8 mouse cellular contexts compared by ENCODE assay signal in the genomic region with DNA sequence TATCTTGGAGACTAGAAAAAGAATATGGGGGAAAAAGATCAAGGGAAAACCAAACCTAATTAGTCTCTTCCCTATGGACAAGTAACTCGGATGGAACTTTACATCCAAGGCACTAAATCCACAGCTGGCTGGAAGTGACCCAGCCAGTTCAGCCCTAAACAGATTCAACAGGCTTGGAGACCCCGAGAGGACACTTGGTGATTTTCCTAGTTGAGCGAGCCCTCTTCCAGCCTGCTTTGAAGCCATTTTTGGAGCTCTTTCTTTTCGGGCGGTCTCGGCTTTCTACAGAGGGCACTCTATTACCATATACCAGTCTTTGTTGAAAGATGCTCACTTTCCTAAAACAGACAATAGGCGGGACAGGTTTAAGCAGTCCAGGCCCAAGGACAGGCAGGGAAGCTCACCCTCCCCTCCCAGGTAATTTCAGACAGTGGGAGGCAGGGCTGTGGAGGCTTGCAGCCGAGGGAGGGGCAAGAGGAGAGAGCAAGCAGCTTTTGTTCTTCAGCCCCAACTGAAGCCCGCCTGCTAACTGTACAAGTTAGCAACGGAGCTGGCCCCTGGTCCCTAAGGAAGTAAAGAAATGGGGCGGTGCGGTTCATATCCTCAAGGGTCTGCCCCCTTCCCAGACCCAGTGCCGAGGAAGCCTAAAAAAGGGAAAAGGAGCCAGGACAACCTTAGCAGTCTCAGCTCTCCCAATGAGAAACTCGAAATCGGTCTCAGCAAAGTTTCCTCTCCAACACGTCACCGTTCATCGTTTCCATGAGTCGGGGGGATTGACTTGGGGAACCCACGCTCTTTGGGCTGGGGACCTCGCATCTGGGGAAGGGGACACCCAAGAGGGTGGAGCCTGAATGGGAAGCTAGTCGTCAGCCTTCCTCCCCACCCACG. TPM values are rescaled to one million over a fixed set of nuclear protein-coding genes. Genes with fewer than 3 reads are reported as not detected.
A peak's percentile ranks its signal among the peaks of the same experiment; 100 is the strongest.
DNase-seq lines count a peak whose midpoint lies in the region; ATAC-seq and TF ChIP-seq lines count a peak whose summit lies in the region.

No protein-coding gene starts in this region.

- H3K9me3 ChIP-seq in forebrain, postnatal 0 days (ENCODE audit: low read length), result no peaks in the 10 kb centered on the region
- H3K9me3 ChIP-seq in hindbrain, embryonic 16.5 days (ENCODE audit: control insufficient read depth, low read length), result no peaks in the 10 kb centered on the region
- no peaks in the 10 kb centered on the region for H3K9me3 ChIP-seq in liver, embryonic 14.5 days (ENCODE audit: control insufficient read depth, low read length)
- H3K9me3 ChIP-seq in neural tube, embryonic 11.5 days (ENCODE audit: control insufficient read depth, low read length), result no peaks in the 10 kb centered on the region

- peaks cover 60% of the 10 kb centered on the region for H3K79me3 ChIP-seq in C2C12 (ENCODE audit: low read depth)

- peak overlapping the region; percentile 91 for H3K4me2 ChIP-seq in forebrain, postnatal 0 days (ENCODE audit: low read depth)
- H3K4me2 ChIP-seq in hindbrain, embryonic 16.5 days (ENCODE audit: low read length), result peak overlapping the region; percentile 97
- H3K4me2 ChIP-seq in liver, embryonic 14.5 days (ENCODE audit: low read depth), result peak overlapping the region; percentile 89
- H3K4me2 ChIP-seq in neural tube, embryonic 11.5 days (ENCODE audit: low read depth), result peak overlapping the region; percentile 97

- H3K36me3 ChIP-seq in C2C12 (ENCODE audit: control insufficient read depth, insufficient read depth), result peaks cover 30% of the 10 kb centered on the region
- no peaks in the 10 kb centered on the region for H3K36me3 ChIP-seq in forebrain, postnatal 0 days (ENCODE audit: insufficient read depth)
- no peaks in the 10 kb centered on the region for H3K36me3 ChIP-seq in hindbrain, embryonic 16.5 days (ENCODE audit: control insufficient read depth, insufficient read depth, low read length)
- H3K36me3 ChIP-seq in liver, embryonic 14.5 days (replicated peaks; ENCODE audit: control insufficient read depth, insufficient read depth, low read depth), result no peaks in the 10 kb centered on the region; the same call in 1 of the 2 replicates
- H3K36me3 ChIP-seq in neural tube, embryonic 11.5 days (ENCODE audit: control insufficient read depth, insufficient read depth, low read length), result no peaks in the 10 kb centered on the region; the same call in 1 of the 2 replicates

- no peaks in the 10 kb centered on the region for H3K27me3 ChIP-seq in C2C12 (ENCODE audit: control insufficient read depth, insufficient read depth, insufficient read length)
- H3K27me3 ChIP-seq in forebrain, postnatal 0 days (ENCODE audit: insufficient read depth, low read length), result peaks cover 17% of the 10 kb centered on the region
- H3K27me3 ChIP-seq in hindbrain, embryonic 16.5 days (replicated peaks; ENCODE audit: control insufficient read depth, insufficient read depth, low read length), result no peaks in the 10 kb centered on the region
- H3K27me3 ChIP-seq in liver, embryonic 14.5 days (ENCODE audit: control insufficient read depth, insufficient read depth, low read length), result peaks cover 34% of the 10 kb centered on the region
- no peaks in the 10 kb centered on the region for H3K27me3 ChIP-seq in neural tube, embryonic 11.5 days (ENCODE audit: control insufficient read depth, insufficient read depth, low read length)

- 0 out of 2 replicates have a peak, but pooled peaks cover 14% of the 10 kb centered on the region for H3K4me1 ChIP-seq in forebrain, postnatal 0 days (ENCODE audit: insufficient read depth)
- H3K4me1 ChIP-seq in hindbrain, embryonic 16.5 days (ENCODE audit: control insufficient read depth, insufficient read depth, low read depth, low read length), result peaks cover 38% of the 10 kb centered on the region
- peaks cover 0 to 1% of the 10 kb centered on the region in 2 experiments; a peak in 1 of 4 replicates for H3K4me1 ChIP-seq in liver, embryonic 14.5 days (replicated peaks; ENCODE audit: control insufficient read depth in 2 of 2, insufficient read depth in 2 of 2, low read length in 1 of 2)
- 0 out of 2 replicates have a peak, but pooled peaks cover 3% of the 10 kb centered on the region for H3K4me1 ChIP-seq in neural tube, embryonic 11.5 days (ENCODE audit: control insufficient read depth, insufficient read depth, low read length)

- peak overlapping the region; percentile 82 for H3ac ChIP-seq in C2C12 (ENCODE audit: control insufficient read depth, insufficient read length, low read depth)

- ATAC-seq in forebrain, postnatal 0 days, result no peak; the same call in 1 of the 2 replicates
- peak; percentile 22; the same call in 1 of the 2 replicates for ATAC-seq in hindbrain, embryonic 16.5 days
- no peak for ATAC-seq in liver, embryonic 14.5 days (ENCODE audit: insufficient read depth)
- 0 out of 2 replicates have a peak, but pooled peaks have one; percentile 3 for ATAC-seq in neural tube, embryonic 11.5 days (ENCODE audit: insufficient read depth, low FRiP score, low TSS enrichment)

- DNase-seq in adrenal gland, postnatal 10 days, result peak; percentile 68
- DNase-seq in forebrain, postnatal 0 days, result peak; percentile 14
- no peak for DNase-seq in liver, embryonic 14.5 days (ENCODE audit: low read depth in 3 of 3, low spot score in 3 of 3)
- DNase-seq in neural tube, embryonic 11.5 days (ENCODE audit: low spot score), result peak; percentile 61
- peak; percentile 70 for DNase-seq in thymus, postnatal 4 days
- DNase-seq in cerebellum, adult 9-10 months, result no peak

- peaks cover 79% of the 10 kb centered on the region for H3K79me2 ChIP-seq in C2C12 (ENCODE audit: control insufficient read depth, insufficient read depth)

- peak overlapping the region; percentile 40; the same call in 1 of the 2 replicates for H3K27ac ChIP-seq in forebrain, postnatal 0 days (ENCODE audit: low read depth, low read length)
- H3K27ac ChIP-seq in hindbrain, embryonic 16.5 days (ENCODE audit: low read depth, low read length), result peak overlapping the region; percentile 70
- H3K27ac ChIP-seq in liver, embryonic 14.5 days, result peak overlapping the region; percentile 8; the same call in 1 of the 2 replicates
- H3K27ac ChIP-seq in neural tube, embryonic 11.5 days (ENCODE audit: low read depth, low read length), result peak overlapping the region; percentile 79

- TF ChIP-seq CTCF in C2C12 (IDR thresholded peaks at IDR 0.05; ENCODE audit: control insufficient read depth, insufficient read depth, insufficient read length), result no peak
- TF ChIP-seq CTCF in forebrain, postnatal 0 days (IDR thresholded peaks at IDR 0.05; ENCODE audit: low read depth), result no peak
- TF ChIP-seq CTCF in liver, embryonic 14.5 days (IDR thresholded peaks at IDR 0.05; ENCODE audit: low read depth), result no peak

- H3K4me3 ChIP-seq in C2C12 (ENCODE audit: insufficient read depth, poor library complexity, severe bottlenecking), result peak overlapping the region; percentile 79
- H3K4me3 ChIP-seq in forebrain, postnatal 0 days (ENCODE audit: low read depth, low read length), result peak overlapping the region; percentile 44
- peak overlapping the region; percentile 68 for H3K4me3 ChIP-seq in hindbrain, embryonic 16.5 days (ENCODE audit: low read length)
- H3K4me3 ChIP-seq in liver, embryonic 14.5 days (ENCODE audit: insufficient read depth in 1 of 2, low read depth in 2 of 2, low read length in 2 of 2), result peak overlapping the region; percentile 61 to 81
- H3K4me3 ChIP-seq in neural tube, embryonic 11.5 days (ENCODE audit: low read depth, low read length), result peak overlapping the region; percentile 73

- TF ChIP-seq EP300 in liver, embryonic 14.5 days (IDR thresholded peaks at IDR 0.05; ENCODE audit: low read depth), result no peak

- WGBS in forebrain, postnatal 0 days, result 1% methylated on average over 23 of the region's 23 CpGs
- under 1% methylated on average over 23 of the region's 23 CpGs for WGBS in hindbrain, embryonic 16.5 days
- under 1% methylated on average over 23 of the region's 23 CpGs for WGBS in liver, embryonic 14.5 days (ENCODE audit: insufficient replicate concordance)
- under 1% methylated on average over 23 of the region's 23 CpGs for WGBS in neural tube, embryonic 11.5 days

- H3K9ac ChIP-seq in forebrain, postnatal 0 days, result no peak overlapping the region
- H3K9ac ChIP-seq in hindbrain, embryonic 16.5 days (ENCODE audit: low read depth, low read length), result peak overlapping the region; percentile 51
- peak overlapping the region; percentile 62 for H3K9ac ChIP-seq in liver, embryonic 14.5 days (replicated peaks)
- peak overlapping the region; percentile 92 for H3K9ac ChIP-seq in neural tube, embryonic 11.5 days (ENCODE audit: low read length)

TF ChIP-seq in C2C12, 6 proteins besides CTCF, POLR2A, EP300 and RAD21:
- TF ChIP-seq FOSL1 (IDR thresholded peaks at IDR 0.05; ENCODE audit: insufficient read depth, low read length, poor library complexity, severe bottlenecking) (no peak), MYOD1 (IDR thresholded peaks at IDR 0.05; ENCODE audit: control insufficient read depth, insufficient read length, low read depth) (no peak), MAX (IDR thresholded peaks at IDR 0.05) (no peak), USF1 (IDR thresholded peaks at IDR 0.05; ENCODE audit: low read depth) (no peak)

RNA-seq across cellular contexts. Expression of a gene that starts 4.6 kb away (rescaled TPM):
- 46.7 TPM for polyA plus RNA-seq in C2C12 (2012; fragmentation: generic; extraction: Trizol)
- 10 to 100 TPM; 35.7 to 51.8 TPM for total RNA-seq in adrenal gland, postnatal 10 days (2021)
- total RNA-seq in forebrain, postnatal 0 days (2014; rRNA removed), result 3.0 and 3.5 TPM in 2 replicates
- 4.4 and 5.2 TPM in 2 replicates for polyA plus RNA-seq in forebrain, postnatal 0 days (2015; fragmentation: Nextera tagmentation; extraction: Ambion mirVana)
- 13.2 and 14.5 TPM in 2 replicates for polyA plus RNA-seq in hindbrain, embryonic 16.5 days (2015; fragmentation: Nextera tagmentation; extraction: Ambion mirVana)
- polyA plus RNA-seq in liver, embryonic 14.5 days (2012; rRNA removed), result 6.3 and 7.0 TPM in 2 replicates
- 5.0 TPM in 2 replicates for polyA plus RNA-seq in liver, embryonic 14.5 days (2014; fragmentation: Nextera tagmentation; extraction: Ambion mirVana)
- 63.8 and 66.2 TPM in 2 replicates for polyA plus RNA-seq in neural tube, embryonic 11.5 days (2014; fragmentation: Nextera tagmentation; extraction: Ambion mirVana)

Comparison
In these comparisons a context has a peak if more than half of its experiments do, and no peak if none do; other contexts are left out.
1. DNase-seq: peak in adrenal gland, postnatal 10 days (single experiment), forebrain, postnatal 0 days (single experiment), neural tube, embryonic 11.5 days (single experiment) and thymus, postnatal 4 days (single experiment); none in liver, embryonic 14.5 days (0 of 3) and cerebellum, adult 9-10 months (single experiment).
2. ATAC-seq: peak in hindbrain, embryonic 16.5 days (single experiment) and neural tube, embryonic 11.5 days (single experiment); none in forebrain, postnatal 0 days (single experiment) and liver, embryonic 14.5 days (single experiment).
3. H3K27ac ChIP-seq: peak in every context shown above with its lines; median percentile 79 in neural tube, embryonic 11.5 days; 70 in hindbrain, embryonic 16.5 days; 40 in forebrain, postnatal 0 days; 8 in liver, embryonic 14.5 days.
4. Peak in every context shown above with its lines, with median percentiles within 50 percentile points of each other: H3K4me3 ChIP-seq and H3K4me2 ChIP-seq.